Mouse (Mus musculus) forebrain, embryonic 13.5 days (tissue): ENCODE measurements at regions not wholly inside any gene's neighbourhood (a gene's known extent, or its start where the extent isn't known, plus 50 kb on each side); places are given as distances from the start of the nearest gene placed in this dataset.

Source experiments
- ATAC-seq: fragments of 200-750 bp; cut with Nextera tagmentation; 2 replicates; pipeline ENCODE4 v1.8.0; 2017
- H3K27ac ChIP-seq: fragments of 300-500 bp; sonication (generic); 2 replicates; pipeline ENCODE4 v1.5.1; 2015; ENCODE audit warnings: inconsistent platforms, mild to moderate bottlenecking, moderate library complexity
- H3K27me3 ChIP-seq: fragments of 300-500 bp; sonication (generic); 2 replicates; pipeline ENCODE4 v1.6.1; 2015; ENCODE audit warnings: mild to moderate bottlenecking, inconsistent platforms
- H3K36me3 ChIP-seq: fragments of 300-500 bp; sonication (generic); 2 replicates; pipeline ENCODE4 v1.6.1; 2015; ENCODE audit warnings: mild to moderate bottlenecking, inconsistent platforms; ENCODE audit not compliant: poor library complexity, severe bottlenecking
- H3K4me1 ChIP-seq: fragments of 300-500 bp; sonication (generic); 2 replicates; pipeline ENCODE4 v1.6.1; 2015; ENCODE audit warnings: inconsistent platforms
- H3K4me2 ChIP-seq: fragments of 300-500 bp; sonication (generic); 2 replicates; pipeline ENCODE4 v1.6.1; 2015; ENCODE audit warnings: inconsistent platforms, mild to moderate bottlenecking, moderate library complexity
- H3K4me3 ChIP-seq: fragments of 300-500 bp; sonication (generic); 2 replicates; pipeline ENCODE4 v1.5.1; 2015; ENCODE audit warnings: mild to moderate bottlenecking, inconsistent platforms
- H3K9ac ChIP-seq: fragments of 300-500 bp; sonication (generic); 2 replicates; pipeline ENCODE4 v1.6.1; 2015; ENCODE audit warnings: mild to moderate bottlenecking, inconsistent platforms
- H3K9me3 ChIP-seq: fragments of 300-500 bp; sonication (generic); replicated peaks from 2 replicates; pipeline ENCODE4 v1.6.1; 2016; ENCODE audit warnings: inconsistent platforms
- WGBS: fragments of 180-500 bp; shearing (Covaris S2); methylation state at CpG from one replicate; pipeline ENCODE4 v1.1.7; 2015; 5-methylcytosine and 5-hydroxymethylcytosine counted together

DNA sequence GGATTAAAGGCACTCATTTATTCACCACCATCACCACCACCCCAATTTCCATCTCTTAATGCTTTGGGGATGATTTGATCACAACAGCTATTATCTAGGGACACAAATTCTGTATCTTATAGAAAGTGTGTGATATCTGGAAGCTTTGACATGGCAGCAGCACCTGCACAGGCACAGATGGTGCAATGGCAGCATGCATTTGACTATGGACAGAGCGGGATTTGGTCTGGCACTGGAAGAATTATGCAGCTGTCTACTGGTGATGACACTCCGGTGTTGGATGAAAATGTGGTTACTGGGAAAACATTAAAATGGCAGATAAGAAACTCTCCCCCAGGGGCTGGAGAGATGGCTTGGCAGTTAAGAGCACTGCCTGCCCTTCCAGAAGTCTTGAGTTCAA is 403.7 kb upstream of the Nr5a2 start:
- Histone ChIP-seq H3K4me1 (0 out of 2 replicates have a peak, but pooled peaks cover 4% of the 10 kb centered on the region), H3K9ac (no peak overlapping the region), H3K36me3 (no peaks in the 10 kb centered on the region), H3K9me3 (no peaks in the 10 kb centered on the region), H3K27me3 (no peaks in the 10 kb centered on the region), H3K27ac (no peak overlapping the region), H3K4me3 (no peak overlapping the region), H3K4me2 (no peak overlapping the region)
- no peak for ATAC-seq
- 99% methylated on average over 2 of the region's 2 CpGs for WGBS

DNA sequence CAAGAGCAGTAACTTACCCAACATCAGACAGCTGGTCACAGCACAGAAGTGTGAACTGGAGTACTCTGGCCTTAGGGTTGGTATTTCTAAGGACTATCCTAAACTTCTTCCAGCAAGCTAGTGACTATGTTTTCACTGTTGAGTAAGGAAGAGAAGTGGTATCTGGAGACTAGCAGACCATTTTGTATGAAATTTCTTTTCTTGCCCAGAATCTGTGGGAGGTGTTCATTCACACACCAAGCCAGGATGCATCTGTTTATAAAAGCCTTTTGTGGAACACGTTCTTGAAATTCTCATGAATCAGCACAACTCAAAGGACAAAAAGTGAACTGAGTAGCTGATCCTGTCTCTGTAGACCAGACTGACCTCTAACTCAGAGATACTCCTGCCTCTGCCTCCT is 403.3 kb upstream of the Nr5a2 start:
- H3K9me3 ChIP-seq = no peaks in the 10 kb centered on the region
- H3K27me3 ChIP-seq = no peaks in the 10 kb centered on the region

DNA sequence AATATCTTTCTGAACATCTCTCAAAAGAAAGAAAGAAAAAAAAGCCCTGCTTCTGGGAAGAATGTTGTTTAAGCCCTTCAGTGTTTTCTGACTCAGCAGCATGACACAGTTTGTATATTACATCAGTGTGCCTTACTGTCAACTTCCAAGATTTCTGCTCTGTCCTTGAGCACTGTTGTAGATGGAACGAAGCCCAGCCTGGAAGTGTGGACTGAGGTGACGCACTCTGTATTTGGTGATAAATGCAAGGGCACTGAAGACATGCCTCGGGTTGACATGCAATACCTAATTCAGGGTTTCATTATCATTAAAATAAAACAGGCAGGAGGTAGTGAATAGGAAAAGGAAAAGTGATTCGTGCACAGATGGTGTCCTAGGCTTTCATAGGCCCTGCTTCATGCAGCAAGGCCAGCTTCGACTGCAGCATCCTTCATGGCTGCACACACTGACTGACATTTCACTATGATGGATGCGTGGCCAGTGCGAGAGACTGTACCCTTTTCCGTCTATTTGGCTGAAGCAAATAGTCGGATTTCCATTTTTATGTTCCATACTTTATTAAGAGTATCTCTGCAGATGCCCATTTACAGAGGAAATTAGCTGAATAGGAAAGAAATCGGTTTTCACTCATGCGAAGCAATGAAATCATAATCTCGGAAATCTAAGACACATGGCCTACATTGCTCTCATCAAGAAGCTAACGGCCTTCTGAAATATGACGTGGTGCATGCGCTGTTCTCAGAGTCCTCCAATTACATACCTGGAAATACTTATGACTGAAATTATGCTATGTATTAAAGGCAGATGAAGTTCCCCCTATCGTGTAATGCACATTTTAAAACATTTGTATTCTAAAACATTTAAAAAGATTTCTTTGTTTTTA is 400.7 kb upstream of the Nr5a2 start:
- no peaks in the 10 kb centered on the region for H3K27me3 ChIP-seq
- ATAC-seq = peak; percentile 63
- H3K9ac ChIP-seq = no peak overlapping the region; the same call in 1 of the 2 replicates
- H3K9me3 ChIP-seq = no peaks in the 10 kb centered on the region
- H3K4me2 ChIP-seq = no peak overlapping the region
- H3K27ac ChIP-seq = no peak overlapping the region
- H3K4me1 ChIP-seq = 0 out of 2 replicates have a peak, but pooled peaks cover 8% of the 10 kb centered on the region
- 78% methylated on average over 16 of the region's 16 CpGs for WGBS
- H3K4me3 ChIP-seq = no peak overlapping the region
- no peaks in the 10 kb centered on the region for H3K36me3 ChIP-seq

More for the DNA sequence above, 403.3 kb upstream of the Nr5a2 start:
- Histone ChIP-seq H3K4me2 (no peak overlapping the region), H3K36me3 (no peaks in the 10 kb centered on the region), H3K4me1 (0 out of 2 replicates have a peak, but pooled peaks cover 4% of the 10 kb centered on the region), H3K9ac (no peak overlapping the region), H3K27ac (no peak overlapping the region), H3K4me3 (no peak overlapping the region)
- WGBS = 62% methylated on average over 1 of the region's 1 CpGs
- ATAC-seq = no peak

DNA sequence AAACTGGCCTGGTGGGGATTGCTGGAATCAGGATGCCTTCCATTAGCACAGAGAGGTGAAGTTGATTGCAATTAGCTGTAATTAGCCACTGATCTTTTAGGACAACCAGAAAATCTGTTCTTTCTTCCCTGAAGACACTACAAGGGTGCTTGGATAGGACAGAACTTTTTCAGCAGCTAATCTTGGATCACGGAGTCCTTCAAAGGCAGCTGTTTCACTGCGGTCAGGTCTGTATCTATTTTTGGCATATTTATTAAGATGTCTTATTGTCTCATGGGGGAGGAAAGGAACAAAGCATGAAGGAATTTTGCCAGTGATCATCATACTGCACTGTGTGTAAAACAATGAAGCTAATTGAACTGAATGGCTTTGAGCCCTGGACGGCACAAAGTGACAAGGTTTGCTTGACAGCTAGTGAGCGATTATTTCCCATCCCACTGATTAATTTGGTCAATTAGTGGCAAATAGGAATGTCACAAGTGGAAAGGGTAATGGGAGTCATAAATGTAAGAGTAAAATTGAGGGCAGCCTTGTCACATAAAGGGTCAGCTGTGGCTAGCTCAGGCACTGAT is 395.8 kb upstream of the Nr5a2 start:
- Histone ChIP-seq H3K36me3 (no peaks in the 10 kb centered on the region), H3K27me3 (no peaks in the 10 kb centered on the region), H3K4me1 (0 out of 2 replicates have a peak, but pooled peaks cover 8% of the 10 kb centered on the region), H3K4me2 (no peak overlapping the region), H3K27ac (no peak overlapping the region), H3K9ac (no peak overlapping the region), H3K4me3 (no peak overlapping the region), H3K9me3 (no peaks in the 10 kb centered on the region)
- ATAC-seq = no peak
- WGBS = 47% methylated on average over 4 of the region's 4 CpGs

DNA sequence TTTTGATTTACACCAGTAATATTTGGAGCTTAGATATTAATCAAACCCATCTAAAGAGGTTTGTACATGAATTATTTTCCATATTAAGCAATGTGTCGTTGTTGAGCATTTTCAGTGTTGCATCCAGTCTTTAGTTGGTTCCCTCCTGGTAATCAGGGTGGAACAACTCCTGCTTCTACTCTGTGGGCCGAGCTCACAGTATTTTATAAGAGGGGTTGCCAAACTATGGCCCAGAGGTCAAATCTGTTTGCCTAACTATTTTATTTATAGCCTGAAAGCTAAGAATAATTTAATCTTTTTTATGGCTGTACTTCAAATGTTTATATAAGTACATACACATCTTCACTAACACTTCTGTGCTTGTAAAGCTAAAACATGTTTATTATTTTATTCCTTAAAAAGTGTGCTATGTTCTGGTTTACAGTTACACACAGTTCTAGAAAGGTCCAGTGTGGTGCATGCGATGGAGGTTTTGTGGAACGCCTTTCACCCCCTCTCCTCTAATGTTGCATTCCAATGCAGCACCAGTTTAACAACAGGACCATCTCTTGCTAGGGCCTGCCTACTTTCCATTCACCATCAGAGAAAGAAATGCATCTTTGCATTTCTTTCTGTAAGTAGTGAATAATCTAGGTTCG is 392.3 kb upstream of the Nr5a2 start:
- Histone ChIP-seq H3K36me3 (no peaks in the 10 kb centered on the region), H3K4me3 (no peak overlapping the region), H3K9ac (no peak overlapping the region), H3K27ac (no peak overlapping the region), H3K4me1 (0 out of 2 replicates have a peak, but pooled peaks cover 4% of the 10 kb centered on the region), H3K9me3 (no peaks in the 10 kb centered on the region), H3K27me3 (no peaks in the 10 kb centered on the region), H3K4me2 (no peak overlapping the region)
- WGBS = 90% methylated on average over 5 of the region's 5 CpGs
- ATAC-seq = no peak

DNA sequence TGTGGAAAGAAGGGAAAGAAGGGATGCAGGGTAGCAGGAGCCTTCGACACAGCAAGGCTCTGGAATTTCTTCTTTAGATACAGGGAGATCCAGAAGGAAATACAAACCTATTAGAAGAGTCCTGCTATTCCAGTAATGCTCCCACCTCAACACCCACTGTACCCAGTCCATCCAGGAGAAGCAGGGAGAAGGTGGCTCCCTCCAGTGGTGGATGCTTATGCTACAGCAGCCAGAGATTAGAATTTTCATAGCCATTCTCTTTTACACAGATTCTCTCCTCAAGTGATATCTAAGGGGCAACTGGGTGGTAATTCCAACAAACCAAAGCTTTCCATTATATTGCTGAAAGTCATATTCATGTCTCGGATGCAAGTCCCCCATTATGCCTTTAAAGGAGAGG is 373.9 kb upstream of the Nr5a2 start:
- WGBS = 91% methylated on average over 2 of the region's 2 CpGs
- Histone ChIP-seq H3K36me3 (no peaks in the 10 kb centered on the region), H3K4me1 (peaks cover 13% of the 10 kb centered on the region; the same call in 1 of the 2 replicates), H3K27me3 (no peaks in the 10 kb centered on the region), H3K27ac (no peak overlapping the region), H3K9me3 (no peaks in the 10 kb centered on the region), H3K9ac (no peak overlapping the region), H3K4me3 (no peak overlapping the region), H3K4me2 (no peak overlapping the region)
- ATAC-seq = no peak

DNA sequence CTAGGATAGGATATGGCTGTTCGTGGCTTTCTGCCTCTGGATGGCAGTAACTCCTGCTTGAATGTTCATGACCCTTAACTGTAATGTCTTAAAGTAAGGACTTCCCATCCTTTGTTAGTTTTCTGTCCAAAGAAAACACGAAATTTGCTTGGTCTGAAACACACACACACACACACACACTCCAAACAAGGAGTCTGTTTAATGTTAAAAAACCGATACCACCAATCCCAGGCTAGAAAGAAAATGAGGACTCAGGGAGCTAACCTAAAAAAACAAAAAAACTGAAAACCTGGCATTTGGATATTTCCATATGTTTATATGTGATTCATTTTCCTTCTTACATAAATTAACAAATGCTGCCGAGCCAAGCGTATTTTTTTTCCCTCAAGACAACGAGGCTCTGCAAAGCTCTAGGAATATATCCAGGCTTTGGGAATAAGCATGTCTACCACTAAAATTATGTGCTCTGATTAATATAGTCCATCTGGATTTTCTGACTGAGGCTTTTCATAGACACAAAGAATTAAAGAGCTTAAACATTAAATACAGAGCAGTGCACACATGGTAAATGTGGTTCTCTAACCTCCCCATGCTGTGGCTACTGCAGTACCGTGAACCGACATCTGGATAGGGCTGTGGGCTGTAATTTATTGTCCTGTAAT is 372.0 kb upstream of the Nr5a2 start:
- peak; percentile 83 for ATAC-seq
- Histone ChIP-seq H3K4me1 (peaks cover 13% of the 10 kb centered on the region; the same call in 1 of the 2 replicates), H3K36me3 (no peaks in the 10 kb centered on the region), H3K9ac (no peak overlapping the region), H3K9me3 (no peaks in the 10 kb centered on the region), H3K4me2 (no peak overlapping the region), H3K27me3 (no peaks in the 10 kb centered on the region), H3K4me3 (no peak overlapping the region), H3K27ac (peak overlapping the region; percentile 59)
- WGBS = 59% methylated on average over 8 of the region's 8 CpGs

DNA sequence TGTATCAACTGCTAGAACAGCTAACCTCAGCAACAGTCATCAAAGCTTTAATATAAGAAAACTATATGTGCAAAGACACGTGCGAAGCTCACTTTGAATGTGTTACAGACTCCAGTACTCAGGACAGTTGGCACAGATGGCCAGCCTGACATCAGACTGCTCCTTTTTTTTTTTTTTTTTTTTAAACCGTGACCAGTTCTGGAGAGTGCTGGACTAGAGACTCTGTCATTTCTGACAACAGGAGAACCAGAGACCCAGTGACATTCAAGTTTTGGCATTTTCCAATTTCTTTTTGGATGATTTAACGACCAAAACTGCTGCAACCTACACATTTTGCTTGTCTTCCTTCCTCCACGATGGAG is 371.5 kb upstream of the Nr5a2 start:
- WGBS = 59% methylated on average over 5 of the region's 5 CpGs
- Histone ChIP-seq H3K27me3 (no peaks in the 10 kb centered on the region), H3K9me3 (no peaks in the 10 kb centered on the region), H3K4me3 (no peak overlapping the region), H3K27ac (no peak overlapping the region), H3K9ac (no peak overlapping the region), H3K36me3 (no peaks in the 10 kb centered on the region), H3K4me1 (peaks cover 13% of the 10 kb centered on the region; the same call in 1 of the 2 replicates), H3K4me2 (no peak overlapping the region)
- peak; percentile 72 for ATAC-seq

DNA sequence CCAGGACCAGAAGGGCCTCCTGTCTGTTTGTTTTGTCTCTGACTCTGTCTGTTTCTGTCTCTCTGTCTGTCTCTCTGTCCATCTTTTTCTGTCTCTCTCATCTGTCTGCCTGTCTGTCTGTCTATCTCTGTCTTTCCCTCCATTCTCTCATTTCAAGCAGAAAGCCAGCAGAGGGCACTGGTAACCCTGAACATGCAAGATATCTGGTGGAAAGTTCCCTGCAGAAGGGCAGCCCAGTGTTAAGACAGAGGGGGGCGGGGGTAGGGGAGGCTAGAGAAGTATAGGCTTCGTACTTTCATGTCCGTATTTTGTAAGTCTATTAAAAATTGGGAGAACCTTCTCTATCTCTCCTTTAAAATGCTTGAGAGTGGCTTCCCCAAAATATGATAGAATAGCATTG is 370.4 kb upstream of the Nr5a2 start:
- no peak overlapping the region for H3K4me2 ChIP-seq
- H3K36me3 ChIP-seq = no peaks in the 10 kb centered on the region
- no peaks in the 10 kb centered on the region for H3K9me3 ChIP-seq
- H3K27ac ChIP-seq = no peak overlapping the region
- peak; percentile 59; the same call in 1 of the 2 replicates for ATAC-seq
- no peak overlapping the region for H3K9ac ChIP-seq
- H3K27me3 ChIP-seq = no peaks in the 10 kb centered on the region
- H3K4me1 ChIP-seq = peaks cover 13% of the 10 kb centered on the region; the same call in 1 of the 2 replicates
- WGBS = 33% methylated on average over 3 of the region's 3 CpGs
- no peak overlapping the region for H3K4me3 ChIP-seq

DNA sequence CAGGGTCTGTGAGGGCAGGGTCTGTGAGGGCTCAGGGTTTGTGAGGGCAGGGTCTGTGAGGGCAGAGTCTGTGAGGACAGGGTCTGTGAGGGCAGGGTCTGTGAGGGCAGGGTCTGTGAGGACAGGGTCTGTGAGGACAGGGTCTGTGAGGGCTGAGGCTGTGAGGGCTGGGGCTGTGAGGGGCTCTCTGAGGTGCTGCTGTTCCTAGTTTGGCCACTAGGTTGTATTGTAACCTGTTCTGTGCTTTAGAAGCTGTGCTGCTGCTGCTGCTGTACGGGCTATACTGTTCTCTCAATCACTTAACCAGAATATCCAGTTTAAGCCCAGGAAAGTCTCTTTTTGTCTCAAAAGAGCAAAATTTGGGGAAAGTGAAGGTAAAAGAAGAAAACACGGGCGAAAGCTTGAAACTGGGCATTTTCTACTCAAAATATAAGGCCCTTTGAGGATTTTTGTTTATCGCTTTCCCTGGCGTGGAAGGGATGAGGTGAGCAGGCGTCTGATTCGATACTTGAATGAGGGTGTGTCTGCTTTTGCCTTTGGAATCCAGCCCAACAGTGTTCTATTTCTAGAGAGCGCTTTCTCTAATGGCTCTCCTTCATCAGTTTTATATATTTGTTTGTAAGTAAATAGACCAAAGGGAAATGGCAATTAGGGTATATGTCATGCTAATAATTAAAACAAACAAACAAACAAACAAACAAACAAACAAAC is 363.8 kb upstream of the Nr5a2 start:
- peak; percentile 91 for ATAC-seq
- no peak overlapping the region for H3K4me3 ChIP-seq
- H3K4me2 ChIP-seq = peak overlapping the region; percentile 29
- no peaks in the 10 kb centered on the region for H3K27me3 ChIP-seq
- WGBS = 33% methylated on average over 8 of the region's 8 CpGs
- H3K36me3 ChIP-seq = no peaks in the 10 kb centered on the region
- no peaks in the 10 kb centered on the region for H3K9me3 ChIP-seq
- H3K9ac ChIP-seq = no peak overlapping the region
- H3K4me1 ChIP-seq = no peaks in the 10 kb centered on the region
- no peak overlapping the region; the same call in 1 of the 2 replicates for H3K27ac ChIP-seq

DNA sequence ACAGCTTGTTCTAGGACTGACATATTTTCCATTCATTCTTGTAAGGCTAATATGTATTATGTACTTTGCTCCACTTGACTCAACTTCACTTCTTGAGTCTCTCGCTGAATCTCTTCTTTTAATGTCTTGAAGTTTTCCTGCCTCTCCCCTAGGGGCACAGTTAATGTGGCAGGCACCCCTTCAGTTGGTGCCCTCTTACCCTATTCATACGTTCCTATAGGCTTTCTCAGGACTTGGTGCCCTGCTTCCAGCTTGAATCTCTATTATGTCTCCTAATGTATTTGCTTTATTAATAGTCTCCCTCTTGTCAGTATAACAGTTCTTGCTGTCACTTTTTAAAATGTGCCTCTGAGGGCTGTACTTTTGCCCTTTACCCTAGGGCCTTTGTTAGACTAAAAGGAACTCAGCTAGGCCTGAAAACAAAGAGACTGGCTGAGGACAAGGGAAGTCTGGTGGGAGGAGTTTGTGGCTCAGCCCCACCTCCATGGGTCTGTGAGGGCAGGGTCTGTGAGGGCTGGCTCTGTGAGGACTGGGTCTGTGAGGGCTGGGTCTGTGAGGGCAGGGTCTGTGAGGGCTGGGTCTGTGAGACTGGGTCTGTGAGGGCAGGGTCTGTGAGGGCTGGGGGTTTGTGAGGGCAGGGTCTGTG is 362.9 kb upstream of the Nr5a2 start:
- no peak overlapping the region for H3K27ac ChIP-seq
- WGBS = 13% methylated on average over 2 of the region's 2 CpGs
- no peak overlapping the region for H3K4me3 ChIP-seq
- H3K9me3 ChIP-seq = no peaks in the 10 kb centered on the region
- H3K27me3 ChIP-seq = no peaks in the 10 kb centered on the region
- H3K9ac ChIP-seq = no peak overlapping the region
- H3K36me3 ChIP-seq = no peaks in the 10 kb centered on the region
- ATAC-seq = peak; percentile 85
- no peak overlapping the region for H3K4me2 ChIP-seq
- no peaks in the 10 kb centered on the region for H3K4me1 ChIP-seq
